Mouse (Mus musculus) urinary bladder, postnatal 14 days (tissue): ENCODE results near the gene Syce3.

Experiments used
- DNase-seq: peaks from one replicate; pipeline ENCODE4 v3.0.0; 2021; ENCODE audit warnings: low spot score

Gene Syce3

DNA sequence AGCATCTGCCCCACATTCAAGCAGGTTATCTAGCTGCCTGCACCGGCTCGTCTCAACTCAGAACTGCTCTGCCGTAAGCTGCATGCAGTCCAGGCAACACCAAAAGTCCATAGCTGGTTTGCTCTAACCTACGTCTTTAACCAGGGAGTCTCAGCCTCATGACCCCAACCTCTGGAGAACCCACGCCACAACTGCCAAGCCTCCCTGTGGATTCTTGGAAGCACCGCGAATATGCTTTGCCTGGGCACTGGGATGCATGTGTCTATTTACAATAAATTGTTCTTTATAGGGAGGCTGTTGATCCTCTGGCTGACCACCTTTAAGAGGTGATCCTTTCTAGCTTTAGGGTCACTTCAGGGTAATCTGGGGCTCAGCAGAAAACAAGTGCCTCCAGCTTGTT, 37.8 kb downstream of the Syce3 start:
- DNase-seq = no peak

- no peak for DNase-seq
Observed at GRCm38 (mm10) chr15:89372068-89372467, 38.2 kb downstream of the Syce3 start.

- DNase-seq = no peak
Observed at GRCm38 (mm10) chr15:89365141-89365551, 45.2 kb downstream of the Syce3 start.

GRCm38 (mm10) chr15:89363051-89363450, 47.3 kb downstream of the Syce3 start:
- DNase-seq = no peak

GRCm38 (mm10) chr15:89358784-89359183, 51.5 kb downstream of the Syce3 start:
- DNase-seq = no peak

GRCm38 (mm10) chr15:89356372-89356771, 53.9 kb downstream of the Syce3 start:
- DNase-seq = peak; percentile 87

DNA sequence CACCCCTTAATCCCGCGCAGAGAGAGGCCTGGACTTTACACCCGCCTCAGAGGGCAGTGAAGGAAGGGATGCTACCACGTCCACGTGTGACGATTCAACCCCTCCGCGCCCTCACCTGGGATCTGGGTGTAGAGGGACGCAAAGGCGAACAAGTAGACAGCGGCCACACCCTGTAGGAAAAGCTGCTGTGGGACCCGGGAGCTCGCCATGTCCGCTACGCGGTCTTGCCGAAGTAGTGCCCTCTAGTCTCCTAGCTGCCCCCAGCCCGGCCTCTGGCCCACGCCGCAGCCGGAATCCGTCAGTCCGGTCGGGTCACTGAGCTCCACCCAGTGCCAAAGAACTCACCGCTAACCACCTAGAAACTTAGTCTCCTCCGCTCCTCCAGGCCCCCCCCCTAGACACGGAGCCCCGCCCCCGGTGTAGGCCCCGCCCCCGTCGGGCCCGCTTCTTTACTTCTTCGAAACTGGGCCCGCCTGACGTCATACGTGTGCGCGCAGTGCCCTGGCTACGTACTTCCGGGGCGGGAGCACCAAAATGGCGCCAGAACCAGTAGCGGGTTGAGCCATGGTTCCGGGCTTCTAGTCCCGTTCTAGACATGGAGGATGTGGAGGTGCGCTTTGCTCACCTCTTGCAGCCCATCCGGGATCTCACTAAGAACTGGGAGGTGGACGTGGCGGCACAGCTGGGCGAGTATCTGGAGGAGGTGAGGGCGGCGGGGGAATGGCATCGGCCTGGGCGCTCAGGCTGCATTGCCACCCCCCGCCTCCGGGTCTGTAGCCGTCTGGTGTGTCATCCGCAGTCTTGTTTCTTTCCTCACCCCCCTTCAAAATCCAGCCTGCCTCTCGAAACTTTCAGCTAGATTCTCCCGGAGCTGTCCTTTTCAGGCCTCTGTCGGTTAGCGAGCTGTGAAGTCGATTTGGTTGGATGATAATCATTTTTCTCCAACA, 54.8 kb downstream of the Syce3 start, which contains the start of the genes Lmf2 and Ncaph2:
Lmf2 (minus strand) TSS at position 419 of the 947 bp plus-strand sequence.
Ncaph2 (plus strand) TSS at position 479 of the 947 bp plus-strand sequence.
- DNase-seq = peak; percentile 96

- no peak for DNase-seq
Observed at GRCm38 (mm10) chr15:89354455-89354854, 55.8 kb downstream of the Syce3 start.

DNA sequence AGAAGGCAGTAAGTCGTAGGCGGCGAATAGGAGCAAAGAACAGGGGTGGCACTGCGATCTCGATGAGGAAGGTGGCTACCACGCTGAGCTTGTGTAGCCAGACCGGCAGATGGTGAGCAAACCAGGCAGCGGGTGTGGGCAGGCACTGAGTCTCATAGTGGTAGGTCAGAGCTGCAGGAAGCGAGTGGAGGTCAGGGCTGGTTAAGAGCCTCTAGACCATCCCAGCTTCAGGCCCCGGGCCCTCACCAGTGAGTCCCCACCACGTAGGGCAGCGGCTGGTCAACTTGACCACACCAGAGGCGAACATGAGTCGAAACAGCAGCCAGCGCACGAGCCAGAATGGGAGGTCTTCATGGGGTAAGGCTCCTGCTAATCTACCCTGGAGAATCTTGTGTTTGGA, 56.5 kb downstream of the Syce3 start:
- DNase-seq = no peak

GRCm38 (mm10) chr15:89352795-89353194, 57.5 kb downstream of the Syce3 start:
- no peak for DNase-seq

GRCm38 (mm10) chr15:89352054-89352453, 58.2 kb downstream of the Syce3 start:
- no peak for DNase-seq

- DNase-seq = no peak
Observed at GRCm38 (mm10) chr15:89351302-89351701, 59.0 kb downstream of the Syce3 start.

- DNase-seq = no peak
Observed at GRCm38 (mm10) chr15:89350447-89350846, 59.9 kb downstream of the Syce3 start.

- no peak for DNase-seq
Observed at GRCm38 (mm10) chr15:89343325-89343724, 67.0 kb downstream of the Syce3 start.

- DNase-seq = no peak
Observed at GRCm38 (mm10) chr15:89341678-89342077, 68.6 kb downstream of the Syce3 start.
